In genomic region chr5:119893060-119893459, GRCm38 (mm10) we compare ENCODE assay signal across 16 mouse cellular contexts.
"Had no signal": no experiment of that assay in that cellular context is flagged by ENCODE, and none has a peak within 500 bp of the region (broad histone marks: within the 10 kb centered on the region; RNA-seq: fewer than 3 reads in every experiment).

No protein-coding gene starts in this region.

- ATAC-seq: midbrain, embryonic 13.5 days; midbrain, embryonic 15.5 days had no signal

- H3K4me2 ChIP-seq: lung, embryonic 14.5 days; midbrain, embryonic 11.5 days; midbrain, embryonic 13.5 days; midbrain, embryonic 15.5 days; neural tube, embryonic 12.5 days; stomach, embryonic 15.5 days had no signal

- H3K9ac ChIP-seq: lung, embryonic 14.5 days; midbrain, embryonic 13.5 days; midbrain, embryonic 15.5 days; neural tube, embryonic 12.5 days; stomach, embryonic 15.5 days had no signal

- H3K4me3 ChIP-seq: megakaryocyte, embryonic 14.5 days; midbrain, embryonic 13.5 days; midbrain, embryonic 15.5 days; neural tube, embryonic 12.5 days; stomach, embryonic 15.5 days had no signal

- H3K9me3 ChIP-seq: midbrain, embryonic 13.5 days; midbrain, embryonic 15.5 days; neural tube, embryonic 12.5 days; stomach, embryonic 15.5 days had no signal

- H3K4me1 ChIP-seq: neural tube, embryonic 12.5 days; stomach, embryonic 15.5 days had no signal

- H3K27ac ChIP-seq: macrophage; midbrain, embryonic 13.5 days; midbrain, embryonic 15.5 days; neural tube, embryonic 12.5 days; stomach, embryonic 15.5 days; stomach, postnatal 0 days had no signal

- DNase-seq: lung, adult 18-20 months; lung, embryonic 14.5 days; lung, postnatal 14 days; lung, postnatal 36 days; right cerebral cortex, postnatal 14 days; thymus, adult 2 months; thymus, postnatal 25 days; thymus, postnatal 4 days had no signal

- H3K36me3 ChIP-seq: midbrain, embryonic 13.5 days; midbrain, embryonic 15.5 days; neural tube, embryonic 12.5 days; stomach, embryonic 15.5 days had no signal

- H3K27me3 ChIP-seq: midbrain, embryonic 13.5 days; midbrain, embryonic 15.5 days; neural tube, embryonic 12.5 days; stomach, embryonic 15.5 days had no signal
